Mouse (Mus musculus) hindbrain, postnatal 0 days (tissue): ENCODE measurements around the gene Tfeb. TPM values are rescaled to one million over a fixed set of nuclear protein-coding genes. Genes with fewer than 3 reads are reported as not detected.

ENCODE experiments used
- ATAC-seq: fragments of 200-750 bp; cut with Nextera tagmentation; 2 replicates; pipeline ENCODE4 v1.8.0; 2017; ENCODE audit warnings: mild to moderate bottlenecking, moderate TSS enrichment, moderate library complexity
- DNase-seq: peaks from one replicate; pipeline ENCODE4 v3.0.0-alpha.2; 2015; ENCODE audit warnings: low spot score
- H3K27ac ChIP-seq: fragments of 300-500 bp; sonication (generic); 2 replicates; pipeline ENCODE4 v1.5.1; 2014; ENCODE audit warnings: mild to moderate bottlenecking
- H3K27me3 ChIP-seq: fragments of 300-500 bp; sonication (generic); 2 replicates; pipeline ENCODE4 v1.6.1; 2014; ENCODE audit warnings: low read length, mixed read lengths; ENCODE audit not compliant: insufficient read depth
- H3K36me3 ChIP-seq: fragments of 300-500 bp; sonication (generic); 2 replicates; pipeline ENCODE4 v1.6.1; 2014; ENCODE audit warnings: low read length, mixed read lengths; ENCODE audit not compliant: insufficient read depth
- H3K4me1 ChIP-seq: fragments of 300-500 bp; sonication (generic); 2 replicates; pipeline ENCODE4 v1.6.1; 2014; ENCODE audit warnings: antibody characterized with exemption, low read length, mixed read lengths; ENCODE audit not compliant: insufficient read depth
- H3K4me2 ChIP-seq: fragments of 300-500 bp; sonication (generic); 2 replicates; pipeline ENCODE4 v1.6.1; 2014; ENCODE audit warnings: low read depth, mild to moderate bottlenecking, low read length, moderate library complexity, mixed read lengths
- H3K4me3 ChIP-seq: fragments of 300-500 bp; sonication (generic); 2 replicates; pipeline ENCODE4 v1.5.1; 2014; ENCODE audit warnings: low read length
- H3K9ac ChIP-seq: fragments of 300-500 bp; sonication (generic); replicated peaks from 2 replicates; pipeline ENCODE4 v1.6.1; 2014; ENCODE audit warnings: mild to moderate bottlenecking, low read length, moderate library complexity, mixed read lengths
- H3K9me3 ChIP-seq: fragments of 300-500 bp; sonication (generic); 2 replicates; pipeline ENCODE4 v1.6.1; 2016; ENCODE audit warnings: low read length, mixed read lengths
- CTCF ChIP-seq: IDR thresholded peaks from 2 replicates; pipeline ENCODE4 v1.5.1; 2016; ENCODE audit warnings: antibody characterized with exemption, control low read depth, low read depth
- WGBS: fragments of 180-500 bp; shearing (Covaris S2); extraction: QIAGEN DNeasy Blood & Tissue Kit; methylation state at CpG from one replicate; pipeline ENCODE4 v1.1.7; 2014; 5-methylcytosine and 5-hydroxymethylcytosine counted together
- polyA plus RNA-seq: library from polyadenylated mRNA; unstranded; fragments of >200 nt; fragmentation: Nextera tagmentation; extraction: Ambion mirVana; gene quantifications from 2 replicates; pipeline ENCODE4 v1.2.1, GENCODE M21; 2015
- total RNA-seq: library from RNA; depleted of rRNA; stranded (reverse); fragments of >200 nt; gene quantifications from 2 replicates; pipeline ENCODE4 v1.2.3, GENCODE M21; 2014

Tfeb gene
- total and polyA plus RNA-seq, 2 experiments from 2014 or later: 6.6 to 13.2 TPM

- WGBS: 84% methylated on average over 3 of the region's 3 CpGs
- Histone ChIP-seq H3K4me2 (no peak overlapping the region), H3K36me3 (no peaks in the 10 kb centered on the region), H3K4me3 (no peak overlapping the region), H3K4me1 (no peaks in the 10 kb centered on the region), H3K9ac (no peak overlapping the region), H3K9me3 (no peaks in the 10 kb centered on the region), H3K27ac (no peak overlapping the region), H3K27me3 (no peaks in the 10 kb centered on the region)
- TF ChIP-seq CTCF: no peak
- ATAC-seq (no peak), DNase-seq (no peak)
These were observed 26.8 kb upstream of the Tfeb start for GRCm38 (mm10) chr17:47710036-47710435.

DNA sequence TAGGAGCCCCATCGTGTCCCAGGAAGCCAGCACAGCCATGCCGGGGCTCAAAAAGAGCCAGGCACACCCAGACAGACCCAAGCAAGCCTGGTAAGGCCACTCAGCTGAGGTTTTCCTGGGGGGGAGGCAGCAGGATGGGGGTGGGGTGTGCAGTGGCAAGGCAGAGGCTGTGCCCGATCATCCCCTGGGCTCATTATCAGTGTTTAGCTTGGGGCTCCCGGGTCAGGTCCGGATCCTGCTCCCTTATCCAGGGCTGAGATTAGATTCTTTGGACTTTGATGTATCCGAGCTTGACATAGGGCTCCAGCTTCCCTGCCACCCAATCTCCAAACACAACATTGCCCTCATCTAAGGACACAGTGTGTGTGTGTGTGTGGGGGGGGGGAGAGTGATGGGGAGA lies 24.9 kb upstream of the Tfeb start:
- Histone ChIP-seq H3K4me1 (no peaks in the 10 kb centered on the region), H3K4me3 (no peak overlapping the region), H3K27ac (no peak overlapping the region), H3K36me3 (no peaks in the 10 kb centered on the region), H3K9me3 (no peaks in the 10 kb centered on the region), H3K9ac (no peak overlapping the region), H3K4me2 (no peak overlapping the region), H3K27me3 (no peaks in the 10 kb centered on the region)
- ATAC-seq (no peak), DNase-seq (no peak)
- TF ChIP-seq CTCF: no peak
- WGBS: 79% methylated on average over 6 of the region's 6 CpGs

DNA sequence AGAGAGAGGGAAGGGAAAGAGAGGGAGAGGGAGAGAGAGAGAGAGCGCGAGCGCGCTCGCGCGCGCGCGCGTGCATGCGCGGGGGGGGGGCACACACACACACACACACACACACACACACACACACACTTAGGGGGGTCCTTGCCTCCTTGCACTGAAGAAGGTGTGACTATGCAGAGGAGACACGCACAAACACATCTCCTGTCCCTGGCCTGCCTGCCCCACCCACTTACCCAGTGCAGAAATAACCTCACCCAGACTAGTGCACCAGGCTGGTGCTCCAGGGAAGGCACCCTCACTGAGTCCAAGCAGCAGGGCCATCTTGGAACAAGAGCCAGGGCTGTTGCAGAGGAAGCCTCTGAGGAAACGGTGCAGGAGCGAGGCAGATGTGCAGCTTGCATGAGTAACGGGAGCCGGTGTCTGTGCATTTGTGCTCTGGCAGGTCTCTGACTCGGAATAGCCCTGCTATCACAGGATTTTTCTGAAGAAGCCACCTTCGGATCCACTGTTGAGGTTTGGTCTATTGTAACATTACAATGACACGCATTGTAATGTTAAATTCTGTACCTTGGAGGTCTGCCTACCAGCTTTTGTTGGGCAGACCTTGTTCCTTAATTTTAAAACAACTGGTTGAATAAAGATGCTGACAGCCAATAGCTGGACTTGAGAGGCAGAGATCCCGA lies 23.8 kb upstream of the Tfeb start:
- 40% methylated on average over 21 of the region's 22 CpGs for WGBS
- no peak for TF ChIP-seq CTCF
- Histone ChIP-seq H3K27ac (no peak overlapping the region), H3K9ac (no peak overlapping the region), H3K4me3 (no peak overlapping the region), H3K9me3 (no peaks in the 10 kb centered on the region), H3K4me2 (no peak overlapping the region), H3K36me3 (no peaks in the 10 kb centered on the region), H3K27me3 (no peaks in the 10 kb centered on the region), H3K4me1 (no peaks in the 10 kb centered on the region)
- ATAC-seq (peak; percentile 52; the same call in 1 of the 2 replicates), DNase-seq (no peak)

DNA sequence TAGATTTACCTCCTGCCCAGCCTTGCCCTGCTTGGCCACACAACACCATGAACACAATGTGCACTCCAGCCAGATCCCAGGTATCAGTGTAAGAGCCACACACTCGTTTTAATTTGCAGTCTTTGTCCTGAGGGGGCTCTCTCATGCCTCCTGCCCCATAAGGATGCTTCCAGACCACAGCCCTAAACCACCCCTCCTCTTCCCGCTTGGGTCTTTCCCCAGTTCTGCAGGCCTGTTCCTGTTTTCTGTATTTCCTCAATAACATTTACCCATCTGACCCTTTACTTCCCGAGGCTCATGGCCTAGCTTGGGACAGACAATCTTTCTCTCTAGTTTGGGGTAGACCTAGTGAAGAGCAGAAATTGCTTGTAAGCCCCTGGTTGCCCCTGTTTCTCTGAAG lies 21.8 kb upstream of the Tfeb start:
- WGBS: 68% methylated on average over 3 of the region's 3 CpGs
- no peaks in the 10 kb centered on the region for H3K4me1 ChIP-seq
- H3K27ac ChIP-seq: no peak overlapping the region
- H3K27me3 ChIP-seq: no peaks in the 10 kb centered on the region
- no peak overlapping the region for H3K4me3 ChIP-seq
- no peak for ATAC-seq
- H3K9ac ChIP-seq: no peak overlapping the region
- no peaks in the 10 kb centered on the region for H3K9me3 ChIP-seq
- no peak for TF ChIP-seq CTCF
- H3K36me3 ChIP-seq: no peaks in the 10 kb centered on the region
- H3K4me2 ChIP-seq: no peak overlapping the region
- DNase-seq: no peak

GRCm38 (mm10) chr17:47721183-47721582 lies 15.6 kb upstream of the Tfeb start:
- no peak for TF ChIP-seq CTCF
- 81% methylated on average over 4 of the region's 4 CpGs for WGBS
- no peak overlapping the region for H3K4me3 ChIP-seq
- H3K4me2 ChIP-seq: no peak overlapping the region
- H3K4me1 ChIP-seq: no peaks in the 10 kb centered on the region
- no peak overlapping the region for H3K9ac ChIP-seq
- ATAC-seq: no peak
- H3K27ac ChIP-seq: no peak overlapping the region
- no peaks in the 10 kb centered on the region for H3K36me3 ChIP-seq
- H3K9me3 ChIP-seq: no peaks in the 10 kb centered on the region
- no peak for DNase-seq
- no peaks in the 10 kb centered on the region for H3K27me3 ChIP-seq

DNA sequence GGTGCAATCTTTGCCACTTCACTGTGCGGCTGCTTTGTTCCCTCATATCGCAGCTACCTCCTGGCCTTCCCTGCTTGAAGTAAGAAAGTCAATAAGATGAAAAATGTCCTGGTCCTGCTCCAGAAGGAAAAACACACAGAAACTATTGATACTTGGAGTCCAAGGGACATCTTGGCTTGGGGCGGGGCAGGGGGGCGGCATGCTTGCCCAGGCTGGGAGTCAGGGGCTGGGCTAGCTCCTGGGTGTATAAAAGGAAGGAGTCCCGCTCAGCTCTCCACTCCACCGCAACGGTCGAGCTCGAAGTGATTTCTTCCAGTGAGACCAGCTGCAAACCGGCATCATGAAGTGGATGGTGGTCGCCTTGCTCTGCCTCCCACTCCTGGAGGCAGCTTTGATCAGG lies 10.3 kb upstream of the Tfeb start, which contains the start of gene Pgc:
TSS of gene Pgc (plus strand) at position 277 of the 400 bp plus-strand sequence.
- H3K27ac ChIP-seq: no peak within 1 kb of the TSS
- no peak within 1 kb of the TSS for H3K9ac ChIP-seq
- no peak for TF ChIP-seq CTCF
- H3K4me2 ChIP-seq: no peak within 1 kb of the TSS
- no peaks in the 10 kb centered on the region for H3K9me3 ChIP-seq
- DNase-seq (no peak), ATAC-seq (no peak)
- no peaks in the 10 kb centered on the region for H3K4me1 ChIP-seq
- 76% methylated on average over 11 of the region's 11 CpGs for WGBS
- no peaks in the 10 kb centered on the region for H3K36me3 ChIP-seq
- no peak within 1 kb of the TSS for H3K4me3 ChIP-seq
- no peaks in the 10 kb centered on the region for H3K27me3 ChIP-seq
